Mouse (Mus musculus) erythroblast, embryonic 14.5 days (primary cell): Measurements from ENCODE around the gene Gm37240. TPM values are rescaled to one million over a fixed set of nuclear protein-coding genes. Genes with fewer than 3 reads are reported as not detected.
A peak's percentile ranks its signal among the peaks of the same experiment; 100 is the strongest.

ENCODE experiments used
- H3K27me3 ChIP-seq: 2 replicates; pipeline ENCODE4 v1.6.1; 2012; ENCODE audit warnings: inconsistent platforms; ENCODE audit not compliant: control insufficient read depth
- H3K36me3 ChIP-seq: 2 replicates; pipeline ENCODE4 v1.6.1; 2012; ENCODE audit warnings: mild to moderate bottlenecking, inconsistent platforms; ENCODE audit not compliant: control insufficient read depth
- H3K4me1 ChIP-seq: 2 replicates; pipeline ENCODE4 v1.6.1; 2012; ENCODE audit warnings: inconsistent platforms; ENCODE audit not compliant: control insufficient read depth
- H3K4me3 ChIP-seq: replicated peaks from 2 replicates; pipeline ENCODE3; 2012; ENCODE audit warnings: moderate library complexity, mild to moderate bottlenecking, inconsistent platforms
- H3K9me3 ChIP-seq: 2 replicates; pipeline ENCODE4 v1.6.1; 2012; ENCODE audit warnings: low read length, inconsistent platforms, mixed read lengths; ENCODE audit not compliant: control insufficient read depth
- GATA1 ChIP-seq: IDR thresholded peaks from 2 replicates; pipeline ENCODE4 v1.6.1; 2012; ENCODE audit warnings: low read length, inconsistent platforms, mixed read lengths
- TAL1 ChIP-seq: IDR thresholded peaks from 3 replicates; pipeline ENCODE4 v1.6.1; 2012; ENCODE audit warnings: low read length, inconsistent platforms, mixed read lengths
- polyA plus RNA-seq: library from polyadenylated mRNA; stranded (reverse); fragments of >175 nt; gene quantifications from 2 replicates; pipeline ENCODE4 v1.2.3, GENCODE M21; 2012

Gene Gm37240
- polyA plus RNA-seq, 1 experiment, result not detected

DNA sequence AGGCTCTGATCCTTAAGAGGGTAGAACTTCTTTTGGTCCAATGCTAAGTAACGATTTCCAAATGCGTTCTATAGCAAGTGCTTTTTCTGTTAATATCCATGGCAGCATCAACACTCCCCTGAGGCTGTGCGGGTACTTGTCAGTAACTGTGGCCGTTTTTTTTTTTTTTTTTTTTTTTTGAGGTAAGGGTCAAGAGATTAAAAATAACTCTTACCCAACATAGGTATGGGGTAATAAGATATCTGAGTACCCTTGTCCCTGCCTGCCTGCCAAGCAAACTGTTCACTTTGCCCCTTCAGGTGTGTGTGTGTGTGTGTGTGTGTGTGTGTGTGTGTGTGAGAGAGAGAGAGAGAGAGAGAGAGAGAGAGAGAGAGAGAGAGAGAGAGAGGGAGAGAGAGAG, 1403.0 kb downstream of the Gm37240 start:
- Histone ChIP-seq H3K36me3 (no peaks in the 10 kb centered on the region), H3K4me3 (no peak overlapping the region), H3K27me3 (peaks cover 36% of the 10 kb centered on the region), H3K4me1 (peaks cover 26% of the 10 kb centered on the region), H3K9me3 (no peaks in the 10 kb centered on the region)
- TF ChIP-seq TAL1 (no peak), GATA1 (no peak)

DNA sequence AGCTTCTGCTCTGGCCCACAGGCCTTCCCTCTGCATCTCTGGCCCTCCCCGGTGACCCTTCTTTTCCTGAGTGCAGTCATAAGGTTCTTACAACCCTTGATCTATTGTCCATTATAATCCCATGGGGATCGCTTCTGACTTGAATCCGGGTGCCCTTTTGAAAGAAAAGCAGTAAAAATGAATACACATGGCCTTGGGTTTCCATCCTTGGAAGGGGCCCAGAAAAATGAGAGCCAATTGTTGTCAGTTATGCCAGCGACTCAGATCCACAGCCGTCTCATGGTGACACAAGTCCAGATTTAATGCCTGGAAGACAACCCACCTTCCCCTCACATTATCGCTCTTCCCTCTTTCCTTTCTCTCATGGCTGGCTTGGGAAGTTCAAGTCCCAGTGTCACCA, 1405.2 kb downstream of the Gm37240 start:
- no peaks in the 10 kb centered on the region for H3K9me3 ChIP-seq
- peaks cover 15% of the 10 kb centered on the region for H3K36me3 ChIP-seq
- no peak overlapping the region for H3K4me3 ChIP-seq
- TF ChIP-seq TAL1 (no peak), GATA1 (no peak)
- H3K27me3 ChIP-seq, result peaks cover 50% of the 10 kb centered on the region
- peaks cover 30% of the 10 kb centered on the region for H3K4me1 ChIP-seq

DNA sequence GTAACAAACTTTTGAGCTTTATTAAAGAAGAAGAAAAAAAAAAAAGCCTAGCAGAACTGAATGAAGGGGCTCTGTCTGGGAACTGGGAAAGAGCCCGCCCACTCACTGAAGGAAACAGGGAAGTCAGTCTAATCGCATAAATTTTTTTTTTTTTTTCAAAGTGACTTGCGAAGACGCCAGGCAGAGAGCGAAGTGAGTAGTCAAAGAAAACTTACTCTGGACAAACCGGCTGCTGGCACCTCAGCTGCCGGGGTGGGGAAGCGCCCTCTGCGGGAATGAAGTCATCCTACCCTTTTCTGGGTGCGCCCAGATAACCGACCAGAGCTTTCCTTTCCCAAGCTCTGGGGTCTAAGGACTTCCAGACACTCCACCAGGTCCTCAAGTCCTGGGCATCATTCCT, 1406.2 kb downstream of the Gm37240 start:
- TF ChIP-seq GATA1, result peak; percentile 19; the same call in 1 of the 2 replicates
- no peak for TF ChIP-seq TAL1
- Histone ChIP-seq H3K9me3 (no peaks in the 10 kb centered on the region), H3K36me3 (peaks cover 25% of the 10 kb centered on the region), H3K27me3 (peaks cover 50% of the 10 kb centered on the region), H3K4me3 (peak overlapping the region; percentile 74), H3K4me1 (peaks cover 40% of the 10 kb centered on the region)

DNA sequence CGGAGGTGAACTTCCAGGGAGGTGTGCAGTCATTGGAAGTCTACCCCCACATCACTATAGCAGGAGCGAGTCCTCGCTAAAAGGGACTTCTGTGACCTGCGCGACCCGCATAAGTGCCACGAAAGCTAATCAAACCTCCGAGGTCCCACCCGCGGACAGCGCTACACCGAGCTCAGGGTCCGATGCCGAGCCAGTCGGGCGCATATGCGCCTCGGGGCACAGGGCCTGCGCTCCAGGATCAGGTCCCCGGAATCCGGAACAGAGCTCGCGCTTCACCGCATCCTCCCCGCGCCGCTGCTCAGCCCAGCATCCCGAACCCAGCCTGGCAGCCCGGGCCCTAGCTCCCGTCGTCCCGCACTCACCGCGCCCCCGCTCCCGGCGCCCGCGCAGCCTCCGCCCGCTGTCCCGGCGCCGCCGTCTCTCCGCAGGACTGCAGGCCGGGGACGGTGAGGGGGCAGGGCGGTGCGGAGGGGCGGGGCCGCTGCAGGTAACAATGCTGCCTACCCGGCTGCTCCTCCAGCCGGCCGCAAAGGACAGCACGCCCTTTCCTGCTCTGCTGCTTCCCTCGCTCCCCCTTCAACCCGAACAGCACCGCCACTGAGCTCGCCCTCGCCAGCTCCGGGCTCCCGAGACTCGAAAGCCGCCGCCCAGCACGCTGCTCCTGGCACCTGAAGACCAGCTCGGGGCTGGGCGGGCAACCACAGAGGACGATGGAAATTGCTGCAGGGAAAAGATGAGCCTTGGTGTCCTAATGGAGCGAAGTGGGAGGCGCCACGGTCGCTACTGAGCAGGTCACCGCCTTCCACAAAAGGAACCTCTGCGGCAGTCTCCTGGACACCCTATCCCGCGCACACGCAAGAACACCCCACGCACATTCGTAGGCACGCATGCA, 1407.1 kb downstream of the Gm37240 start, which contains the start of gene Fhdc1:
Gene Fhdc1, minus strand, starts transcription at position 424 of the 892 bp plus-strand sequence.
- TF ChIP-seq TAL1, result no peak
- TF ChIP-seq GATA1, result no peak
- H3K27me3 ChIP-seq, result peaks cover 50% of the 10 kb centered on the region

DNA sequence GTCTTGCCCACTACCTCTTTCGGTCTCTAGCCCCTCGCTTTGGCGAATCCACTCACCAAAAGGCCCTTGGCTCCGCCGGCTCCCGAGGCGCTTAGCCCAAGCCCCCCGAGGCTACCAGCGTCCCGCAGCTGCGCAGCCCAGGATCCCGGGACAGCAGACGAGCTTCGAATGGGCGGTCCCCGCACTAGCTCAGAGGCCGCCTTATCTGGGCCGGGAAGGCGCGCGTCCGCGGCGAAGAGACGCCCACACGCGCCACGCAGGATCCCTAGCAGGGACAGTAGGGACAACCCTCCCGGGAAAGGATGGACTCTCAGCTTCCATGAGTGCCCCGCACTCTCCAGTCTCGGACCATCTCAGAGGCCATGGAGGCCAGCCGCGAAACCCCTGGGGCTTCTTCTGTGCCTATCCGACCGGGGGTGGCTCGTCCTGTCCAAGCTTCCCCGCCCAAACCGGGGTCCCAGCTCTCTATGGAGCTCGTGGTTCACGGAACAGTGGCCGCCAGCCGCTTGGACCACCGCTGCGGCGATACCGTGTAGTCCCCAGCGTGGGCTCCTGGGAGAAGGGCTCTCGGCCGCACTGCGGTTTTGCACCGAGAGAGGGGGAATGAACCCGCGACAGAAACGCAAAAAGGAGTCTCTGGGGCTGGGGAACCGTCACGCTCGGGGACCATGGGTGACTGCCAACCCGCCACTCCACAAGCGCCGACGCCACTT, 1407.9 kb downstream of the Gm37240 start:
- Histone ChIP-seq H3K36me3 (peaks cover 42% of the 10 kb centered on the region), H3K9me3 (no peaks in the 10 kb centered on the region), H3K4me3 (peak overlapping the region; percentile 74), H3K27me3 (peaks cover 50% of the 10 kb centered on the region), H3K4me1 (peaks cover 57% of the 10 kb centered on the region)
- TF ChIP-seq GATA1, result peak; percentile 93
- TF ChIP-seq TAL1, result no peak

More for the DNA sequence above, 1407.1 kb downstream of the Gm37240 start, which contains the start of gene Fhdc1:
- Histone ChIP-seq H3K36me3 (peaks cover 34% of the 10 kb centered on the region), H3K4me1 (peaks cover 49% of the 10 kb centered on the region), H3K4me3 (peak within 1 kb of the TSS; percentile 74), H3K9me3 (no peaks in the 10 kb centered on the region)

DNA sequence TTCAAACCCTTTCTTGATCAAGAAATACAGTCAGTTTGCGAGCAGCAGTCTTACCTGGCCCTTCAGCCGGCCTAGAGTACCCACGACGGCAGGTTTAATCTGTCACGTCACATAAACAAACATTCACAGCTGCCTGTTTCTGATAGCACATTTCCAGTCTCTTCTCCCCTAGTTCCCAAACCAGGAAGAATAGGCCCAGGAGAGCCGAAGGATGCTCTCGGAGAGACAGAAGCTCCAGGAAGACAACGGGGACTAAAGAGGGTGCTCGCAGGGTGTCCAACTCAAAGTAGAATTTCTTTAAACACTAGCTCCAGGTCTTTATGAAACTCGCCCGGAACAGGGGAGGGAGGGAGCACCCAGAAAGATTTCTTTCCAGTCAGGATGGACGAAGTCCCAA, 1408.4 kb downstream of the Gm37240 start:
- peak overlapping the region; percentile 74 for H3K4me3 ChIP-seq
- no peaks in the 10 kb centered on the region for H3K9me3 ChIP-seq
- peaks cover 50% of the 10 kb centered on the region for H3K27me3 ChIP-seq

DNA sequence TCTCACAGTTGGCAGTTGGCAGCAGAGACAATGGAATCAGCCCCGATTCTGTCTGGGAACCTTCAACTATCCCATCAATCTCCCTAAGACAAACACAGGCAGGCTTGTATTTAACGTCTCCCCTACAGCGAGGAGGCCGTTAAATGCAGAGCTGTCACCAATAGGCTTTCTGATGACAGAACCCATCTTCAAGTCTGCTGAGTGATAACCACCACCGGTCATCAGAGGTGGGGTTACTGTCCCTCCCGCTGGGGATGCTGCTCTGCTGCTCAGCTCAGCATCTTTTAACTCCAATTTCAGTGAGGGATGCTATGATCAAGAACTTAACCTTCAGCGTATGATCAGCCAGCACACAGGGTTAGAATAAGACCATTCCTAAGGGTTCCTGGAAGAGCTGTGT, 1409.1 kb downstream of the Gm37240 start:
- peaks cover 50% of the 10 kb centered on the region for H3K27me3 ChIP-seq
- H3K36me3 ChIP-seq, result peaks cover 54% of the 10 kb centered on the region
- H3K4me1 ChIP-seq, result peaks cover 69% of the 10 kb centered on the region
- TF ChIP-seq GATA1 (no peak; the same call in 1 of the 2 replicates), TAL1 (no peak)
- no peaks in the 10 kb centered on the region for H3K9me3 ChIP-seq
- H3K4me3 ChIP-seq, result peak overlapping the region; percentile 74

More for the DNA sequence above, 1408.4 kb downstream of the Gm37240 start:
- Histone ChIP-seq H3K36me3 (peaks cover 47% of the 10 kb centered on the region), H3K4me1 (peaks cover 62% of the 10 kb centered on the region)
- TF ChIP-seq TAL1 (peak; percentile 85), GATA1 (peak; percentile 51)

DNA sequence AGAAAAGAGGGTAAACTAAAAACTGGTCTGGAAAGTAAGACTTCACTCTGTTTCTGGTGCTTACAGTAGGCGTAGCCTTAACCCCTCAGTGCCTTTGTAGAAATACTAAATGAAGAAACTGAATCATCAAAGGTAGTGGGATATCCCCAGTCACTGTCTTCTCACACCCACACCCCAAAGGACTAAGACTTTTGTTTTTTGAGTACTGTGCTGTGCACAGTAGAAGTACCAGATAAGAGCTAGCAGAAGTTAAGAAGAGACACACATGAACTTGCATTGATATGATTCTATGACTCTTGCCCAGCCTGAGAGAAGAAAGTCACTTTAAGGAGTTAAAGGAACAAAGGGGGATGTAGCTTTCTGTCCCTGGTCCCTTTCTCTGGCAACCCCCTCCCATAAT, 1409.8 kb downstream of the Gm37240 start:
- TF ChIP-seq TAL1 (no peak), GATA1 (peak; percentile 22; the same call in 1 of the 2 replicates)
- Histone ChIP-seq H3K4me3 (peak overlapping the region; percentile 74), H3K36me3 (peaks cover 61% of the 10 kb centered on the region), H3K4me1 (peaks cover 76% of the 10 kb centered on the region), H3K9me3 (no peaks in the 10 kb centered on the region), H3K27me3 (peaks cover 43% of the 10 kb centered on the region)

DNA sequence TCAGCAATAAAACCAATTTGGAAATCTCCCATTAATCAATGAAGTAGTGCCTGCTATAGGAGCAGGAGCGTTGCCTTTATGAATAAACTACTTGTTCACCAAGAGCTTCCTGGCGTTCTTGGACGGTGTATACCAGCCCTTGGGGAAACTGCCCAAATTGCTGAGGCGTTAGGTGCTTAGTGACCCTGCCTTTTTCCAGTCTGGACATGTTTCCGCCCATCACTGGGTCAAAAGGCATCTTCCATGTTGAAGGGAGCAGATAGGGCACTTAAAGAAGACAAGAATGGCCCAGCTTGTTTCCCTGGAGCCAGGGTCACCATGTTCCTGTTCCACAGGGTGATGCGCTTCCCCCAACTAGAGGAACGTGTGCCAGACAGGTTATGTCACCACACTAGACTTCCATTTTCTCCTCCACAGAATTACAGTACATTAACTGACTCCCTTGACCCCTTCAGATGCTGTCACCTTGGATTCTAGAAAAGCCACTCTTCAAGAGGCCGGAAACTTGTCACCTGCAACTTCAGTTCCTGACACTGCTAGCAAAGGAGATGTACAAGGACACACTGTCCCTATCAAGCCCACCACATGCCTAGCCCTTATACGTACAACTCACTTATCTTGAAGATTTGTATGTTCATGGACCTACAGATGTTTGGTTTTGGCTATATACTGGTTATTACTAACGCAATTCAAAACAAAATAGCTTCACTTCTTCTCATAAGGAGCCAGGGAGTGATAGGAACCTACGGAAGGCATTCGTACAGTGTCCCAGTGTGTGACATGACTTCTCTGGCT, 1412.1 kb downstream of the Gm37240 start:
- H3K36me3 ChIP-seq, result peaks cover 84% of the 10 kb centered on the region

More for the DNA sequence above, 1412.1 kb downstream of the Gm37240 start:
- H3K27me3 ChIP-seq, result peaks cover 23% of the 10 kb centered on the region
- 0 out of 3 replicates have a peak, but pooled peaks have one; percentile 12 for TF ChIP-seq TAL1
- TF ChIP-seq GATA1, result no peak
- peaks cover 81% of the 10 kb centered on the region for H3K4me1 ChIP-seq
- peaks cover 2% of the 10 kb centered on the region for H3K9me3 ChIP-seq
- peak overlapping the region; percentile 74 for H3K4me3 ChIP-seq
